Mouse (Mus musculus) T-helper 2 cell (primary cell): Measurements from ENCODE around the gene Emsy.

Experiments
- in situ Hi-C: fragments of 300-600 bp; cut with MboI, MseI; formaldehyde crosslinking; loops from one replicate; pipeline ENCODE4 v1.15.1; 2025; ENCODE audit warnings: high pct_unique_total_duplicates

Gene Emsy

GRCm38 (mm10) chr7:98656531-98657221 lies at the start of gene Emsy:
Emsy (minus strand) TSS chr7:98656783.
- in situ Hi-C loops, result loop anchor here (5.0 kb wide), 1 partner anchor 36 kb away; no protein-coding TSS in a partner anchor

- in situ Hi-C loops, result no loop called here
These were observed 47.7 kb upstream of the Emsy start for GRCm38 (mm10) chr7:98704276-98704675.

GRCm38 (mm10) chr7:98703365-98703881 lies 46.8 kb upstream of the Emsy start:
- in situ Hi-C loops, result no loop called here

- in situ Hi-C loops, result no loop called here
These were observed 46.0 kb upstream of the Emsy start, which contains the start of gene Thap12 for GRCm38 (mm10) chr7:98702283-98703240. Thap12 (plus strand) TSS chr7:98703103.

GRCm38 (mm10) chr7:98701771-98702170 lies 45.2 kb upstream of the Emsy start:
- in situ Hi-C loops, result no loop called here

GRCm38 (mm10) chr7:98698590-98698989 lies 42.0 kb upstream of the Emsy start:
- in situ Hi-C loops, result loop anchor here (25.0 kb wide), 1 partner anchor 1264 kb away; no protein-coding TSS in a partner anchor

- in situ Hi-C loops, result loop anchor here (25.0 kb wide), 1 partner anchor 1264 kb away; no protein-coding TSS in a partner anchor
These were observed 41.5 kb upstream of the Emsy start for GRCm38 (mm10) chr7:98698041-98698440.

- in situ Hi-C loops, result loop anchor here (25.0 kb wide), 1 partner anchor 1265 kb away; no protein-coding TSS in a partner anchor
These were observed 40.9 kb upstream of the Emsy start for GRCm38 (mm10) chr7:98697496-98697895.

- in situ Hi-C loops, result loop anchor here (5.0 to 25.0 kb wide), 2 partner anchors 37 to 1268 kb away; partner anchors contain the start of gene Emsy
These were observed 37.5 kb upstream of the Emsy start for GRCm38 (mm10) chr7:98694046-98694445.

- in situ Hi-C loops, result loop anchor here (5.0 to 25.0 kb wide), 2 partner anchors 36 to 1269 kb away; partner anchors contain the start of gene Emsy
These were observed 36.4 kb upstream of the Emsy start for GRCm38 (mm10) chr7:98692761-98693546.

GRCm38 (mm10) chr7:98690831-98691230 lies 34.2 kb upstream of the Emsy start:
- in situ Hi-C loops, result loop anchor here (5.0 to 25.0 kb wide), 2 partner anchors 34 to 1271 kb away; partner anchors contain the start of gene Emsy

- in situ Hi-C loops, result loop anchor here (5.0 to 25.0 kb wide), 2 partner anchors 33 to 1272 kb away; partner anchors contain the start of gene Emsy
These were observed 33.5 kb upstream of the Emsy start for GRCm38 (mm10) chr7:98690126-98690525.

GRCm38 (mm10) chr7:98685895-98686294 lies 29.3 kb upstream of the Emsy start:
- in situ Hi-C loops, result loop anchor here (5.0 to 25.0 kb wide), 2 partner anchors 99 to 1276 kb away; no protein-coding TSS in a partner anchor

GRCm38 (mm10) chr7:98682821-98683220 lies 26.2 kb upstream of the Emsy start:
- in situ Hi-C loops, result loop anchor here (25.0 kb wide), 1 partner anchor 1279 kb away; no protein-coding TSS in a partner anchor

GRCm38 (mm10) chr7:98680691-98681090 lies 24.1 kb upstream of the Emsy start:
- in situ Hi-C loops, result loop anchor here (25.0 kb wide), 1 partner anchor 1282 kb away; no protein-coding TSS in a partner anchor

GRCm38 (mm10) chr7:98678441-98678840 lies 21.9 kb upstream of the Emsy start:
- in situ Hi-C loops, result loop anchor here (25.0 kb wide), 1 partner anchor 1284 kb away; no protein-coding TSS in a partner anchor

- in situ Hi-C loops, result loop anchor here (25.0 kb wide), 1 partner anchor 1285 kb away; no protein-coding TSS in a partner anchor
These were observed 20.9 kb upstream of the Emsy start for GRCm38 (mm10) chr7:98677511-98677910.

- in situ Hi-C loops, result no loop called here
These were observed 17.8 kb upstream of the Emsy start for GRCm38 (mm10) chr7:98674344-98674743.

- in situ Hi-C loops, result no loop called here
These were observed 15.8 kb upstream of the Emsy start for GRCm38 (mm10) chr7:98672241-98672955.

- in situ Hi-C loops, result no loop called here
These were observed 14.8 kb upstream of the Emsy start for GRCm38 (mm10) chr7:98671416-98671815.
